Mouse (Mus musculus) liver, adult 2 months (tissue): ENCODE data around the gene Asb7.

ENCODE experiments used
- CTCF ChIP-seq: fragments of 200-500 bp; IDR thresholded peaks from 2 replicates; pipeline ENCODE4 v1.5.1; 2011; ENCODE audit warnings: low read depth, low read length, control low read depth
- POLR2A ChIP-seq: fragments of 200-500 bp; IDR thresholded peaks from 2 replicates; pipeline ENCODE4 v1.6.1; 2011; ENCODE audit warnings: low read length, control low read depth; ENCODE audit not compliant: insufficient read depth; ENCODE audit errors: extremely low read depth

GRCm38 (mm10) chr7:66724954-66725353 is 35.6 kb upstream of the Asb7 start:
- TF ChIP-seq CTCF: no peak
- TF ChIP-seq POLR2A: no peak
